ENCODE assay signal across 8 mouse cellular contexts in the genomic region with DNA sequence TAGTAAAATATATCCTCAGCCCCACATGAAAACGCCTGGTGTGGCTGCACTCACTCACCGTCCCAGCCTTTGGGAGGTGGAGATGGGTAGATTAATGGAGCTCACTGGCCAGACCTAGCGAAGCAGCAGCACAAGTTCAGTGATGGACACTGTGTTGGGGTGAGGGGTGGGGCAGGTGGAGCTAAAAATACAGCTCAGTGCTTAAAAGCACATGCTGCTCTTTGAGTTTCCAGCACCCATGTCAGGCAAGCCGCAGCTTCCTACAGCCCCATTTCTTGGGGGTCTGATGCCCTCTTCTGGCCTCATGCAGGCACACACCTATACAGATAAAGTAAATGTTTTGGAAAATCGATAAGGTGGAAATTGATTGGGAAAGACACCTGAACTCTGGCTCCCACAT.
A peak's percentile ranks its signal among the peaks of the same experiment; 100 is the strongest.
DNase-seq lines count a peak whose midpoint lies in the region; ATAC-seq and TF ChIP-seq lines count a peak whose summit lies in the region.

No protein-coding gene starts in this region.

- no peaks in the 10 kb centered on the region for H3K4me1 ChIP-seq in embryonic facial prominence, embryonic 11.5 days (ENCODE audit: control insufficient read depth, insufficient read depth, low read length)
- peaks cover 3% of the 10 kb centered on the region for H3K4me1 ChIP-seq in hindbrain, embryonic 16.5 days (ENCODE audit: control insufficient read depth, insufficient read depth, low read depth, low read length)
- H3K4me1 ChIP-seq in lung, embryonic 16.5 days (replicated peaks; ENCODE audit: control insufficient read depth, insufficient read depth, low read length) = peaks cover 7% of the 10 kb centered on the region; the same call in 1 of the 2 replicates
- H3K4me1 ChIP-seq in stomach, postnatal 0 days (replicated peaks; ENCODE audit: control insufficient read depth, insufficient read depth) = no peaks in the 10 kb centered on the region

- no peak overlapping the region for H3K4me2 ChIP-seq in embryonic facial prominence, embryonic 11.5 days (ENCODE audit: low read depth, low read length)
- no peak overlapping the region for H3K4me2 ChIP-seq in hindbrain, embryonic 16.5 days (ENCODE audit: low read length)
- no peak overlapping the region for H3K4me2 ChIP-seq in lung, embryonic 16.5 days (ENCODE audit: low read depth, low read length)
- H3K4me2 ChIP-seq in stomach, postnatal 0 days (replicated peaks; ENCODE audit: low read depth) = no peak overlapping the region

- H3K4me3 ChIP-seq in left cerebral cortex, adult 2 months = no peak overlapping the region
- no peak overlapping the region for H3K4me3 ChIP-seq in embryonic facial prominence, embryonic 11.5 days (ENCODE audit: low read depth, low read length)
- H3K4me3 ChIP-seq in hindbrain, embryonic 16.5 days (ENCODE audit: low read length) = no peak overlapping the region
- no peak overlapping the region for H3K4me3 ChIP-seq in lung, embryonic 16.5 days (ENCODE audit: low read length)
- no peak overlapping the region for H3K4me3 ChIP-seq in stomach, postnatal 0 days (ENCODE audit: low read depth, low read length)

- ATAC-seq in embryonic facial prominence, embryonic 11.5 days (replicated peaks; ENCODE audit: insufficient number of reproducible peaks, low FRiP score, low TSS enrichment, low read depth) = peak; percentile 60
- ATAC-seq in hindbrain, embryonic 16.5 days = peak; percentile 37; the same call in 1 of the 2 replicates
- peak; percentile 46; the same call in 1 of the 2 replicates for ATAC-seq in lung, embryonic 16.5 days (ENCODE audit: low read depth)
- ATAC-seq in stomach, postnatal 0 days (ENCODE audit: low FRiP score, low TSS enrichment) = 0 out of 2 replicates have a peak, but pooled peaks have one; percentile 42

- no peaks in the 10 kb centered on the region for H3K27me3 ChIP-seq in embryonic facial prominence, embryonic 11.5 days (ENCODE audit: control insufficient read depth, insufficient read depth, low read length)
- H3K27me3 ChIP-seq in hindbrain, embryonic 16.5 days (replicated peaks; ENCODE audit: control insufficient read depth, insufficient read depth, low read length) = no peaks in the 10 kb centered on the region
- no peaks in the 10 kb centered on the region for H3K27me3 ChIP-seq in lung, embryonic 16.5 days (ENCODE audit: control insufficient read depth, insufficient read depth, low read depth, low read length)
- no peaks in the 10 kb centered on the region for H3K27me3 ChIP-seq in stomach, postnatal 0 days (ENCODE audit: control insufficient read depth, insufficient read depth, low read length)

- no peak for DNase-seq in left cerebral cortex, adult 2 months (ENCODE audit: extremely low spot score in 1 of 2, low spot score in 2 of 2)
- no peak for DNase-seq in left cerebral cortex, postnatal 10 days (ENCODE audit: extremely low spot score in 1 of 2, low spot score in 2 of 2)
- peak; percentile 47 for DNase-seq in embryonic facial prominence, embryonic 11.5 days (ENCODE audit: low spot score)
- peak; percentile 24 for DNase-seq in stomach, postnatal 0 days (ENCODE audit: low spot score)
- no peak for DNase-seq in left cerebral cortex, adult 11 months (ENCODE audit: low spot score)
- DNase-seq in left cerebral cortex, postnatal 14 days (ENCODE audit: low spot score in 2 of 2) = no peak

- H3K36me3 ChIP-seq in embryonic facial prominence, embryonic 11.5 days (replicated peaks; ENCODE audit: control insufficient read depth, insufficient read depth, low read depth, low read length) = no peaks in the 10 kb centered on the region
- no peaks in the 10 kb centered on the region for H3K36me3 ChIP-seq in hindbrain, embryonic 16.5 days (ENCODE audit: control insufficient read depth, insufficient read depth, low read length)
- H3K36me3 ChIP-seq in lung, embryonic 16.5 days (ENCODE audit: control insufficient read depth, insufficient read depth, low read length) = no peaks in the 10 kb centered on the region
- H3K36me3 ChIP-seq in stomach, postnatal 0 days (ENCODE audit: control insufficient read depth, insufficient read depth, low read length) = no peaks in the 10 kb centered on the region; the same call in 1 of the 2 replicates

- no peaks in the 10 kb centered on the region for H3K9me3 ChIP-seq in embryonic facial prominence, embryonic 11.5 days (replicated peaks; ENCODE audit: control insufficient read depth, low read length)
- H3K9me3 ChIP-seq in hindbrain, embryonic 16.5 days (ENCODE audit: control insufficient read depth, low read length) = no peaks in the 10 kb centered on the region
- no peaks in the 10 kb centered on the region for H3K9me3 ChIP-seq in lung, embryonic 16.5 days (ENCODE audit: control insufficient read depth, low read length)
- H3K9me3 ChIP-seq in stomach, postnatal 0 days (ENCODE audit: control insufficient read depth, low read length) = no peaks in the 10 kb centered on the region

- 30% methylated on average over 5 of the region's 5 CpGs for WGBS in embryonic facial prominence, embryonic 11.5 days
- 43% methylated on average over 5 of the region's 5 CpGs for WGBS in hindbrain, embryonic 16.5 days
- WGBS in lung, embryonic 16.5 days = 37% methylated on average over 5 of the region's 5 CpGs
- WGBS in stomach, postnatal 0 days = 57% methylated on average over 5 of the region's 5 CpGs

- H3K9ac ChIP-seq in embryonic facial prominence, embryonic 11.5 days (replicated peaks; ENCODE audit: low read length) = no peak overlapping the region
- no peak overlapping the region for H3K9ac ChIP-seq in hindbrain, embryonic 16.5 days (ENCODE audit: low read depth, low read length)
- H3K9ac ChIP-seq in lung, embryonic 16.5 days (ENCODE audit: low read length) = no peak overlapping the region
- no peak overlapping the region for H3K9ac ChIP-seq in stomach, postnatal 0 days (ENCODE audit: low read length)

- intact Hi-C loops in left cerebral cortex, adult 2 months (cut with DNase I) = no loop called here
- intact Hi-C loops in left cerebral cortex, postnatal 10 days (cut with DNase I) = loop anchor here (5.0 kb wide), 1 partner anchor 207 kb away; no protein-coding TSS in a partner anchor
- intact Hi-C loops in left cerebral cortex, postnatal 14 days (cut with DNase I) = no loop called here

- peak; percentile 41 for TF ChIP-seq CTCF in left cerebral cortex, adult 2 months (IDR thresholded peaks at IDR 0.05)
- TF ChIP-seq CTCF in stomach, postnatal 0 days (IDR thresholded peaks at IDR 0.05; ENCODE audit: low read depth) = peak; percentile 69

- TF ChIP-seq EP300 in stomach, postnatal 0 days (optimal IDR thresholded peaks at IDR 0.05) = no peak

- no peak overlapping the region for H3K27ac ChIP-seq in left cerebral cortex, adult 2 months
- H3K27ac ChIP-seq in embryonic facial prominence, embryonic 11.5 days (replicated peaks; ENCODE audit: low read depth, low read length) = no peak overlapping the region
- H3K27ac ChIP-seq in hindbrain, embryonic 16.5 days (ENCODE audit: low read depth, low read length) = peak overlapping the region; percentile 68
- H3K27ac ChIP-seq in lung, embryonic 16.5 days (ENCODE audit: low read length) = peak overlapping the region; percentile 62; the same call in 1 of the 2 replicates
- no peak overlapping the region for H3K27ac ChIP-seq in stomach, postnatal 0 days (replicated peaks)

Comparison
In these comparisons a context has a peak if more than half of its experiments do, and no peak if none do; other contexts are left out.
1. DNase-seq: peak in embryonic facial prominence, embryonic 11.5 days (single experiment) and stomach, postnatal 0 days (single experiment); none in left cerebral cortex, adult 2 months (0 of 2), left cerebral cortex, postnatal 10 days (0 of 2), left cerebral cortex, adult 11 months (single experiment) and left cerebral cortex, postnatal 14 days (0 of 2).
2. H3K27ac ChIP-seq: peak in hindbrain, embryonic 16.5 days (single experiment) and lung, embryonic 16.5 days (single experiment); none in left cerebral cortex, adult 2 months (single experiment), embryonic facial prominence, embryonic 11.5 days (single experiment) and stomach, postnatal 0 days (single experiment).
3. Peak in every context shown above with its lines, with median percentiles within 50 percentile points of each other: ATAC-seq.